Mouse (Mus musculus): ENCODE results near the gene Ccdc157. TPM values are rescaled to one million over a fixed set of nuclear protein-coding genes. Genes with fewer than 3 reads are reported as not detected.

Gene Ccdc157
- total and polyA plus RNA-seq, 3 experiments = 1.1 to 3.2 (median 1.1) TPM

DNA sequence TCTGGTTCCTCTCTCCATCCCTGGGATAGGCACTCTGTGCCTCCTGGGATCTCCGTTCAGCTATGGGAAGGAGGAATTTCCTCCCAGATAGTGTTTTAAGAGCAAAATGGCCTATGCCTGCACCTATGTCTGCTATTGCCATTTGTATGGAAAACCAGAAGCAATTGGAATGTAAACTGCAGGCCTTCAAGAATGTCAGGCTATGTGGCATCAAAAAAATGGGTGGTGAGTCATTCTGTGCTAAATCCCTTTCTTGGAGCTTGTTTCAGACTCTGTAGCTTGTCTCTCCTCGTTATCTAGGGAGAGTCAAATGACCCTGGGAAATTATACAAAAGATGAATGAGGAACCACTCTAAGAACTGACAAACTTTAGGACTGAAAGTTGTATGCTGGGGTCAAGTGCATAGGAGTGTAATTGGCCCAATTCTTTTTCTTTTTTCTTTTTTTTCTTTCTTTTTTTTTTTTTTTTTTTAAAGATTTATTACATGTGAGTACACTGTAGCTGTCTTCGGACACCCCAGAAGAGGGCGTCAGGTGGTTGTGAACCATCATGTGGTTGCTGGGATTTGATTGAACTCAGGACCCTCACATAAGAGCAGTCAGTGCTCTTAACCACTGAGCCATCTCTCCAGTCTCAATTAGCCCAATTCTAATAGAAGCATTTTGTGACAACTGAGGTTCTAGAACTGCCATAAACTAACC lies 24.3 kb upstream of the Ccdc157 start:
- Histone ChIP-seq H3K4me3 (ENCODE audit: low read depth, low read length) (no peak overlapping the region), H3K27me3 (ENCODE audit: insufficient read depth, low read length) (no peaks in the 10 kb centered on the region), H3K4me1 (ENCODE audit: insufficient read depth, low read depth, low read length) (peaks cover 24% of the 10 kb centered on the region), H3K36me3 (replicated peaks) (peaks cover 65% of the 10 kb centered on the region), H3K9me3 (replicated peaks) (no peaks in the 10 kb centered on the region)
- no peak for DNase-seq (ENCODE audit: low spot score)
- ATAC-seq (ENCODE audit: extremely low read depth, insufficient number of reproducible peaks, low FRiP score, poor library complexity, severe bottlenecking) = no peak
- TF ChIP-seq POLR2AphosphoS5 (IDR thresholded peaks at IDR 0.05; ENCODE audit: insufficient replicate concordance, low read depth, low read length) (no peak), CTCF (IDR thresholded peaks at IDR 0.05; ENCODE audit: low read depth, low read length) (no peak), GATA1 (IDR thresholded peaks at IDR 0.05; ENCODE audit: borderline replicate concordance, low read length) (no peak), TAL1 (conservative IDR thresholded peaks at IDR 0.05; ENCODE audit: low read depth, low read length) (no peak)

DNA sequence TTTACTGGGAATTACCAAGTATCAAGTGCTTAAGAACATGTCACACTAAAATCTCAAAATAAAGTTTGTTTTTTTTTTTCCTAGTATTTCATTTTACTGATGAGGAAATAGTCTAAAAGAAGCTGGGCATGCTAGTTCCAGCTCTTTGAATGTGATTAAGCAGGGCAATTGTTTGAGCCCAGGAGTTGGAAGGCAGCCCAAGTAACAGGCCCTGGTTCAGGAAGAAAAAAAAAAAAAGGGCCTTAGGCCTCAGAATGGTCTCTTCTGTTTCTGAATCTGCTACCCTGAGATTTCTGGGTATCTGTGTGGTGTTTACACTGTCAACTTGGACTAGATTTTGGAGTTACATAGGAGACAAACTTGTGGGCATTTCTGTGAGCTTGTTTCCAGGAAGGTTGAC lies 23.4 kb upstream of the Ccdc157 start:
- ATAC-seq (ENCODE audit: extremely low read depth, insufficient number of reproducible peaks, low FRiP score, poor library complexity, severe bottlenecking) (no peak), DNase-seq (ENCODE audit: low spot score) (no peak)
- Histone ChIP-seq H3K27me3 (ENCODE audit: insufficient read depth, low read length) (no peaks in the 10 kb centered on the region), H3K4me1 (ENCODE audit: insufficient read depth, low read depth, low read length) (peaks cover 24% of the 10 kb centered on the region), H3K9me3 (replicated peaks) (no peaks in the 10 kb centered on the region), H3K36me3 (replicated peaks) (peaks cover 65% of the 10 kb centered on the region), H3K4me3 (ENCODE audit: low read depth, low read length) (no peak overlapping the region)
- no peak for TF ChIP-seq CTCF (IDR thresholded peaks at IDR 0.05; ENCODE audit: low read depth, low read length)
- TF ChIP-seq GATA1 (IDR thresholded peaks at IDR 0.05; ENCODE audit: borderline replicate concordance, low read length) = no peak
- no peak for TF ChIP-seq POLR2AphosphoS5 (IDR thresholded peaks at IDR 0.05; ENCODE audit: insufficient replicate concordance, low read depth, low read length)
- no peak for TF ChIP-seq TAL1 (conservative IDR thresholded peaks at IDR 0.05; ENCODE audit: low read depth, low read length)
- TF ChIP-seq GATA2 (IDR thresholded peaks at IDR 0.05; ENCODE audit: borderline replicate concordance, low read depth, low read length) = no peak

DNA sequence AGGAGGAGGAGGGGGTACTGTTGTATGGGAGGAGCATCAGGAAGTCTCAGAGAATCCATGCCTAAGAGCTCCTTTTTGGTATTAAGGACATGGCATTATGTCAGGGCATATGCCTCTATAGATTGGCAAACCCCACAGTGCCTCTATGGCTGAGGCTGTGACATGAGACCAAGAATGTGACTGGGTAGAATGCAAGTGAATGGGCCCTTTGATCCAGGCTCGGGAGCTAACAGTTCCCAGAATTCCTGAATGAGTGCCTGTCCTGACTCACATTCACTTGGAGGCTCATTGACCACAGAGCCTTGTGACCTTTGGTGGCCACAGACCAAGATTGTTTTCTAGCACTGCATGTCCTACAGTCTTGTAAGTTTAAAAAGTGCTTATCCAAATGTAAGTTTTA lies 22.0 kb upstream of the Ccdc157 start:
- TF ChIP-seq GATA2 (IDR thresholded peaks at IDR 0.05; ENCODE audit: borderline replicate concordance, low read depth, low read length) (no peak), GATA1 (IDR thresholded peaks at IDR 0.05; ENCODE audit: borderline replicate concordance, low read length) (no peak), CTCF (IDR thresholded peaks at IDR 0.05; ENCODE audit: low read depth, low read length) (no peak), POLR2AphosphoS5 (IDR thresholded peaks at IDR 0.05; ENCODE audit: insufficient replicate concordance, low read depth, low read length) (no peak), TAL1 (conservative IDR thresholded peaks at IDR 0.05; ENCODE audit: low read depth, low read length) (no peak)
- ATAC-seq (ENCODE audit: extremely low read depth, insufficient number of reproducible peaks, low FRiP score, poor library complexity, severe bottlenecking) (no peak), DNase-seq (ENCODE audit: low spot score) (no peak)
- Histone ChIP-seq H3K27me3 (ENCODE audit: insufficient read depth, low read length) (no peaks in the 10 kb centered on the region), H3K4me3 (ENCODE audit: low read depth, low read length) (no peak overlapping the region), H3K4me1 (ENCODE audit: insufficient read depth, low read depth, low read length) (peaks cover 10% of the 10 kb centered on the region), H3K36me3 (replicated peaks) (peaks cover 72% of the 10 kb centered on the region), H3K9me3 (replicated peaks) (no peaks in the 10 kb centered on the region)

DNA sequence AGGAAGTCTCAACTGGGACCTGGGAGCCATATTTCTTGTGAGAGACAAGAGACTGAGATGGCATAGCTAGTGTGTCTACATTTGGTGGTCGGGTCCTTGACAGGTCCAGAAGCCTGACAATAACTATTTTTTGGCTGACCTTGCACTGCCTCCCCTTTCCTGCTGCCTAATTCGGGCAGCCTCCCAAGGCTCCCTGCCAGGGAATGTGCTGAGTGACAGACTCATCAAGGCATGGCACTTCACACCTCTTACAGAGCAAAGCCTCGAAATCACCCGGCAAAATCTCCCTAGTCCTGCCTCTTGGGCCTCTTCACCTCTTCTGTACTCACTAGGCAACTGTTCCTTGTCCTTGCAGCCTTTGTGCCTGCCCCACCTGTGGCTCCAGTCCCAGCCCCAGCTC lies 17.6 kb upstream of the Ccdc157 start:
- Histone ChIP-seq H3K4me3 (ENCODE audit: low read depth, low read length) (no peak overlapping the region), H3K27me3 (ENCODE audit: insufficient read depth, low read length) (no peaks in the 10 kb centered on the region), H3K36me3 (replicated peaks) (peaks cover 99% of the 10 kb centered on the region), H3K4me1 (ENCODE audit: insufficient read depth, low read depth, low read length) (peaks cover 8% of the 10 kb centered on the region; the same call in 1 of the 2 replicates), H3K9me3 (replicated peaks) (no peaks in the 10 kb centered on the region)
- no peak for DNase-seq (ENCODE audit: low spot score)
- no peak for TF ChIP-seq POLR2AphosphoS5 (IDR thresholded peaks at IDR 0.05; ENCODE audit: insufficient replicate concordance, low read depth, low read length)
- no peak for TF ChIP-seq CTCF (IDR thresholded peaks at IDR 0.05; ENCODE audit: low read depth, low read length)
- no peak for TF ChIP-seq GATA2 (IDR thresholded peaks at IDR 0.05; ENCODE audit: borderline replicate concordance, low read depth, low read length)
- TF ChIP-seq GATA1 (IDR thresholded peaks at IDR 0.05; ENCODE audit: borderline replicate concordance, low read length) = no peak
- TF ChIP-seq TAL1 (conservative IDR thresholded peaks at IDR 0.05; ENCODE audit: low read depth, low read length) = no peak
- ATAC-seq (ENCODE audit: extremely low read depth, insufficient number of reproducible peaks, low FRiP score, poor library complexity, severe bottlenecking) = no peak

DNA sequence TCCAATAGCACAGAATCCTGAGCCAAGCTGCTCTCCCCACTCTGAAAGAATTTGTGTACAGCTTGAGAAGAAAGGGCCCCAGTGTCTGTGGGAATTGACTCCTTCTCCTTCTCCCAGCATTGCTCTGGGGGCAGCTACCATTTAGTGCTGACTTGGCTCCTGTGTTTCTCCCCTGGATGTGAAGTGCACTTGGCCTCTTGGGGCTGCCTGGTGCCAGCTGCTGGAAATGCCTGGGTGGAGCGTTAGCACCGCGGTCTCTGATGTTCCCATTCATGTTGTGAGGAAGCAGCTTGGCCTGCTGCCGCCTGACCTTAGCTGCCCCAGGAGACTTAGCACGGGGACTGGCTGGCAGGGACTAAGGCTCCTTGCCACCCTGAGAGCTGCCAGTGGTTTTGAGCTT lies 14.5 kb upstream of the Ccdc157 start:
- DNase-seq (ENCODE audit: low spot score) = no peak
- Histone ChIP-seq H3K4me1 (ENCODE audit: insufficient read depth, low read depth, low read length) (peaks cover 3% of the 10 kb centered on the region; the same call in 1 of the 2 replicates), H3K36me3 (replicated peaks) (peaks cover 100% of the 10 kb centered on the region), H3K4me3 (ENCODE audit: low read depth, low read length) (no peak overlapping the region), H3K27me3 (ENCODE audit: insufficient read depth, low read length) (no peaks in the 10 kb centered on the region), H3K9me3 (replicated peaks) (no peaks in the 10 kb centered on the region)
- ATAC-seq (ENCODE audit: extremely low read depth, insufficient number of reproducible peaks, low FRiP score, poor library complexity, severe bottlenecking) = no peak
- TF ChIP-seq GATA2 (IDR thresholded peaks at IDR 0.05; ENCODE audit: borderline replicate concordance, low read depth, low read length) (no peak), POLR2AphosphoS5 (IDR thresholded peaks at IDR 0.05; ENCODE audit: insufficient replicate concordance, low read depth, low read length) (no peak)

DNA sequence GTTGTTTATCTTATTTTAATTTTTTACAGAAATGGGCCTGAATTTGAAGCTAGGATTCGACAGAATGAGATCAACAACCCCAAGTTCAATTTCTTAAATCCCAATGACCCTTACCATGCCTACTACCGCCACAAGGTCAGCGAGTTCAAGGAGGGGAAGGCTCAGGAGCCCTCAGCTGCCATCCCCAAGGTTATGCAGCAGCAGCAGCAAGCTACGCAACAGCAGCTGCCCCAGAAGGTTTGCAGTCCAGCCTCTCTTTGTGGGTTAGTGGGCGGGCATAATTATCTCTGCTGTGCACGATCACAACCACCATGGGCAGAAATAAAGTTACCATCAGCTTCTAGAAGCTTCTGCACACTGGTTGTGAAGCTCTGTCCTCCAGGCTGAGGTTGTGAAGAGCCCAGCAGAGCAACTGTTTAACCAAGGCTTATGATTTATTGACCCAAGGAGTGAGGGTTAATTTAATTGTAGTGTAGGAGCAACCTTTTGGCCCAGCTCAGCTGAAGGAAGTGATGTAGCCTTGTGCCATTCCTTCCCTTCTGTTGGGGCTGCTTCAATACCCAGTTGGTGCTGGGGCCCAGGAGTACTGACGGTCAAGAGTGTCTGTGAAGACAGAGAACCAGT lies 6.5 kb upstream of the Ccdc157 start:
- no peaks in the 10 kb centered on the region for H3K27me3 ChIP-seq (ENCODE audit: insufficient read depth, low read length)
- TF ChIP-seq POLR2AphosphoS5 (IDR thresholded peaks at IDR 0.05; ENCODE audit: insufficient replicate concordance, low read depth, low read length) = no peak
- no peak for TF ChIP-seq TAL1 (conservative IDR thresholded peaks at IDR 0.05; ENCODE audit: low read depth, low read length)
- no peak for TF ChIP-seq CTCF (IDR thresholded peaks at IDR 0.05; ENCODE audit: low read depth, low read length)
- no peak for TF ChIP-seq GATA1 (IDR thresholded peaks at IDR 0.05; ENCODE audit: borderline replicate concordance, low read length)
- TF ChIP-seq GATA2 (IDR thresholded peaks at IDR 0.05; ENCODE audit: borderline replicate concordance, low read depth, low read length) = no peak
- peaks cover 58% of the 10 kb centered on the region for H3K4me1 ChIP-seq (ENCODE audit: insufficient read depth, low read depth, low read length)
- H3K4me3 ChIP-seq (ENCODE audit: low read depth, low read length) = no peak overlapping the region
- DNase-seq (ENCODE audit: low spot score) (no peak), ATAC-seq (ENCODE audit: extremely low read depth, insufficient number of reproducible peaks, low FRiP score, poor library complexity, severe bottlenecking) (no peak)
- H3K36me3 ChIP-seq (replicated peaks) = peaks cover 100% of the 10 kb centered on the region
- no peaks in the 10 kb centered on the region for H3K9me3 ChIP-seq (replicated peaks)
